Mouse (Mus musculus) frontal cortex, postnatal 10 days (tissue): Measurements from ENCODE around the gene Gm42517.

Experiments
- DNase-seq, 2 experiments: peaks; one replicate each; pipeline ENCODE4 v3.0.0; 2022; ENCODE audit warnings: low spot score in 2 of 2, mixed read lengths in 1 of 2

Gene Gm42517

GRCm38 (mm10) chr5:108349511-108350148 lies 18.1 kb downstream of the Gm42517 start:
- no peak for DNase-seq

DNA sequence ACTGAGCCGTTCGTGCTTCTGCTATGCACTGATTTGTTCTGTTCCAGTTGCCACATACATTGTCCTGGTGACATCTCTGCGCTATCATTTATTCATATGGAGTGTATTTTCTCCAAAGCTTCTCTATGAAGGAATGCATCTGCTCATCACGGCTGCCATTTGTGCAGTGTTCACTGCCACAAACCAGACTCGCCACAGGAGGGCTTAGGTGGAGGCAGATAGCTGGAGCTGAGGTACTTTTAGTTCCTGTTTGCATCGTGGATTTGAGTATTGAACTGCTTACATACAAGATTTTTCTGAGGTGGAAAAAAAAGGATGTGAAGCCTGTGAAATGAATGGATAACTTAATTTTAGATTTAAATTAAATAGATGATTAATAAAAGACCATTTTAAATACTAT lies 19.9 kb downstream of the Gm42517 start:
- no peak for DNase-seq

GRCm38 (mm10) chr5:108345313-108346071 lies 22.2 kb downstream of the Gm42517 start:
- DNase-seq = no peak

DNA sequence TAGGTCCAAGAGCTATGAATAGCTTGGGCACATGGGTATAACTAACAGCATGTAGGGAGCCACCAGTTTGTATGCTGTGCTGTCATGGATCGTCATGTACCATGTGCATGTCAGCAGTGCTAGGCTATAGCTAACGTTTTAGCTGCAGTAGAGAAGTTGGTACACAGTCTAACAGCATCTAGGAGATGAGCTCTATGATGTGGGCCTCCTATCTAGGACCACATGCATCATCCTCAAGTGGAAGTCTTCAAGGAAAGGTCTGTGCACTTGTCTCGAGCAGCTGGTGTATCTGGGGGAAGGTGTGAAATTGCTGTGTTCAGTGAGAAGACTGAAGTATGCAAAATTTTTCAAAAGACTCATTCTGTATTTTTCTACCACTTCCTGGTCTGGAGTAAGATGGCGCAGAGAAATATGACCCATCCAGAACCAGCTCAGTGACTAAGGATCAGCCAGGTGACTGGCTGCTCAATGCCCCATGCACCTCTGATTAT lies 24.0 kb downstream of the Gm42517 start:
- DNase-seq = no peak

DNA sequence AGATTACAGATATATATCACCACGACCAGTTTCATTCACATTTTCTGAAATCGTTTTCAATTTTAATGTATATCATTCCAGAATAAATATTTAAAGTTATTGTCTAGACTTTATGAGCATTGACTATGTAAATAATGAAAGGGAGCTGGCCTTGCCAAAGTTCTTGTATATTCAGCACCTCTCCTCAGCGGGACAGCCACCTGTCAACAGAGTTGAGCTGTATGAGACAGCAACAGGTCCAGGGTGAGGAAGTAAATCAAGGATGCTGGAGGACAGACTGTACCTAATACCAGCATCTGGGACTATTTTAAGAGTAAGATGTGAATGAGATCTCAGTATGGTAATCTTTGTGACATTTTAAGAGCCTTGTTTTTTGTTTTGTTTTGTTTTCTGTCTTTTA lies 29.7 kb downstream of the Gm42517 start:
- no peak for DNase-seq

- DNase-seq = no peak
These were observed 30.3 kb downstream of the Gm42517 start for GRCm38 (mm10) chr5:108337385-108337784.

- no peak for DNase-seq
These were observed 36.7 kb downstream of the Gm42517 start for GRCm38 (mm10) chr5:108331051-108331450.
